Mouse (Mus musculus): Measurements from ENCODE around the gene Lmln.
"Not testable (repeated sequence)": the region's sequence is repeated elsewhere in the genome, so short reads cannot be mapped to it uniquely, and the experiment has no call there.

The Lmln gene

DNA sequence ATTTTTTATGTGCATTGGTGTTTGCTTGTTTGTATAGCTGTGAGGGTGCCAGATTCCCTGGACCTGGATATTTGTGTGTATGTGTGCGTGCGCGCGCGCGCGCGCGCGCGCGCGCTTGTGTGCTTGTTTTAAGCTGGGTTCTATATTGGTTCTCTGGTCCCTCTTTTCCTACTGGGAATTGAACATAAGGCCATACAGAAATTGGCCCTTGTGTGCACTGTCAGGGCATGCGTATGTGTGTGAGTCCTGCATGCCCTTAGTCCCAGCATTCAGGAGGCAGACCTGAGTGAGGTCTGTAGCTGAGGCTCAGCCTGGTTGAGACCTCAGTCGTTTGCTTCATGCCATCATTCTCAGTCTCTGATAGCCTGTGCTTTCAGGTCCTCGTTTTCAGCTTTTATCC, 4.3 kb upstream of the Lmln start:
- DNase-seq (ENCODE audit: low spot score) = no peak

GRCm38 (mm10) chr16:33058656-33059055, 3.7 kb upstream of the Lmln start:
- DNase-seq (ENCODE audit: low spot score) = not testable (repeated sequence)

DNA sequence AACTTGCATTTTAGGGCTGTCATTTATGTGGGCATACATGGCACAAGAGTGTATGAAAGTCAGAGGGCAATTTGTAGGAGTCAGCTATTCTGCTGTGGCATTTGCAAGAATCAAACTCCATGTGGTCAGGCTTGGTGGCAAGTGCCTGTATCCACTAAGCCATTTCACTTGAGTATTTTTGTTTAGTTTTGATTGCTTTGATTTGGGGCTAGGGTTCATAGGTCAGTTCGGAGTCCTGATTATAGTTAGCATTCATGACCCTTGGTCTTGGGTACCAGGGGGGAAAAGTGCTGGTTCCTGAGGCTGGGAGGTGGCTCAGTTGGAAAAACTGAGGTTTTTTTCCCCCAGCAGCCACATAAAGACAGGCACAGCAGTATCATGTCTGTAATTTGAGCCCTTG, 2.9 kb upstream of the Lmln start:
- DNase-seq (ENCODE audit: low spot score) = no peak

DNA sequence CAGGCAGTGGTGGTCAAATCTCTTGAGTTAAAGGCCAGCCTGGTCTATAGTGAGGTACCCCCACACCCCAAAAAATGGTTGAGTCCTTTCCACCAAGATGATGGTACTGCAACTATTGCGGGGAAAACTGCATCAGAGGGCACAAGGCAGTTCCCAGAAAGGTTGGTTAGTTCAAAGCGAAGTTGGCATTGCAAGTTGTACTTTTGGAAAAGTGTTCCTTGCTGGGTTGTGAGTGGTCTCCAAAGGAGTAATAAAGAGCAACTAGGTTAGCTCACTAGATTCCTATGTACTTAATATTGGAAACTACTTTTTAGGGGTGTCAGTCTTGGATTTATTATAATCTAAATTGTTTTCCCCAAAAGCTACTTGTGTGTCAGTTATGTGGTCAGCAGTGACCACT, 1.4 kb upstream of the Lmln start:
- no peak for DNase-seq (ENCODE audit: low spot score)

GRCm38 (mm10) chr16:33061400-33061799, 921 bp upstream of the Lmln start:
- DNase-seq (ENCODE audit: low spot score) = no peak

- DNase-seq (ENCODE audit: low spot score) = no peak
Measured at GRCm38 (mm10) chr16:33062682-33063131, 386 bp downstream of the Lmln start.

- DNase-seq (ENCODE audit: low spot score) = peak; percentile 18
Measured at GRCm38 (mm10) chr16:33063267-33063666, 946 bp downstream of the Lmln start.

- DNase-seq (ENCODE audit: low spot score) = no peak
Measured at GRCm38 (mm10) chr16:33064636-33065035, 2.3 kb downstream of the Lmln start.

DNA sequence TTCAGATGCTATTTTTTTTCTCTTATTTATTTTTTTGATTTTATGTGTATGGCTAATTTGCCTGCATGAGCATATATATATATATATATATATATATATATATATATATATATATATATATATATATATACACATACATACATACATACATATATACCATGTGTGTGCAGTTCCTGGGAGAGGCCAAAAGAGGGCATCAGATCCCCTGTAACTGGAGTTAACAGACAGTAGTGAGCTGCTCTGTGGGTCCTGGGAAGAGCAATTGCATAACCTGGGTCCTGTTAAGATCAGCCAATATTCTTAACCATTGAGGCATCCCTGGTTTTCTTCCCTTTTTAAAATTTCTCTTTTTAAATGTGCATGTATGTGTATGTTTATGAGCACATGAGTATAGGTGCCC, 8.6 kb downstream of the Lmln start:
- DNase-seq (ENCODE audit: low spot score) = no peak

- no peak for DNase-seq (ENCODE audit: low spot score)
Measured at GRCm38 (mm10) chr16:33072871-33073557, 10.7 kb downstream of the Lmln start.

DNA sequence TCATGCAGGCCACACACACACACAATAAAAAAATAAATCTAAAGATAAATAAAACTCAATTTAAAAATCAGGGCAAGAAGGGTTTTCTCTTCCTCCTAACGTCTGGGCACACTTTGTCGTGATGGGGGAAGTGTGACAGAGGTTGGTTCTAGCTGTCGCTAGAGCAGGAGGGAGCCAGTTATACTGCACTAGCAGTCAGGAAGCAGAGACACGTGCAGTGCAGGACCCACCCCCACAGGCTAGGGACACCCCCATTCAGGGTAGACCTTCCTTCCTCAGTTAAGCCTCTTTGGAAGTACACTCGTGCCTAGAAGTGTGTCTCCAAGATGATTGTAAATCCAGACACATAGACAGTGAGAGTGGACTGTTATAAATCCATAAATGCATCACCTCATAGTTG, 12.6 kb downstream of the Lmln start:
- DNase-seq (ENCODE audit: low spot score) = no peak

DNA sequence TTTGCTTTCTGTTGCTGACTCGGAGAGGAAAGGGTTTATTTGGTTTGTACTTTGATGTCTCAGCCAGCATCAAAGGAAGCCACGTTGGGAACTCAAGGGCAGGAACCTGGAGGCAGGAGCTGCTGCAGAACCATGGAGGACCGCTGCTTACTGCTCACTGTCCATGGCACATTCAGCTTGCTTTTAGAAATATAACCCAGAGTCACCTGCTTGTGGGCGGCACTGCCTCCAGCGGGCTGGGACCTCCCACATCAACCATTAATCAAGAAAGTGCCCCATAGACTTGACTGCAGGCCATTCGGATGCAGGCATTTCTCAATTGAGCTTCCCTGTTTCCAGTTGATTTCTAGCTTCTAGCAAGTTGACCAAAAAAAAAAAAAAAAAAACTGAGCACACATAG, 13.8 kb downstream of the Lmln start:
- no peak for DNase-seq (ENCODE audit: low spot score)

GRCm38 (mm10) chr16:33077069-33077627, 14.8 kb downstream of the Lmln start:
- DNase-seq (ENCODE audit: low spot score) = no peak

GRCm38 (mm10) chr16:33080063-33080462, 17.7 kb downstream of the Lmln start:
- no peak for DNase-seq (ENCODE audit: low spot score)

DNA sequence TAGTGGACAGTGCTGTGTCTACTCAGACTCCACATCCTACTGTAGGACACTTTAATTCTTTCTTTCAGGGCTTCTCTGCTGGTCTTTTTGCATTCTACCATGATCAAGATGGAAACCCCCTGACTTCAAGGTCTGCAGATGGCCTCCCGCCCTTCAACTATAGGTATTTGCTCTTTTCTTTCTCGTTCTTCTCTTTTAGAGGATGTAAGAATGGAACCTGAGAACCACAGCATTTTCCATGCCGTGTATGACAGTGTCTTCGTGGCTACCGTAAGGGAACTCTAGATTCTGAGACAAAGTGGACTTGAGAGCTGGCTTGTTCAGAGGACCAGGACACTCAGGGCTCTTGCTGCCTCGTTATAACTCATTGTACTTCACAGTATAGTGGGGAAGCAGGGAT, 20.6 kb downstream of the Lmln start:
- DNase-seq (ENCODE audit: low spot score) = no peak

DNA sequence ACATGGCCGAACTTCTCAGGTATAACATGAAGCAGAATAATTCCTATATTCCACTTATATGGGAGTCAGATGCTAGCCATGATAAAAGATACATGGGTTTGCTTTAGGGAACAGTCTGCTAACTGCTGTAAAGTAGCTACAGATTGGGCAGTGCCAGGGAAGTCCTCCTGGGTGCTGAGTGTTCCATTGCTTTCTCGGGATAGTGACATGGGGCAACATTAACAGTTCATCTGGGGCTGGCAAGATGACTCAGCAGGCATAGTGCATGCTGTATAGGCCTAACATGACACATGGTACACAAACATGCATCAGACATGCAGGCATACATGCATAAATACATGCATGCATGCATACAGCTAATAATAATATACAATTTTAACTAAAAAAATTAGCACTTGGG, 21.7 kb downstream of the Lmln start:
- DNase-seq (ENCODE audit: low spot score) = no peak

DNA sequence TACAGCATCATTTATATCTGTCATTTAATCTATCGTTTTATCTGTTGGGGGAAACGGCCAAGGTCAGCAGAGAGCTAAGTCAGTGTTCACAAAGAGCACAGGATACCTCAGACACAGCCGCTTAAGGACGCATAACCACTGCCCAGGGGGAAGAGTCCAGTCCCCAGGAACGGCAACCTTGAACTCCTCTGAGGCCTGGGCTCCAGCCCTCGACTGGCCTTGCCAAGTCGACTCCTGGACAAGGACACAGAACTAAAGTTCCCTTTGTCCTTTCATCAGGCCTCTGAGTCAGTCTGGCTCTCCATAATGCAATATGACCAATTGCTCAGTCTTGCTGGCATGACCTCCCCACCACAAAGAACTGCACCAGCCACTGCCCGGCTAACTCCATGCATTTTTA, 23.3 kb downstream of the Lmln start:
- DNase-seq (ENCODE audit: low spot score) = no peak

DNA sequence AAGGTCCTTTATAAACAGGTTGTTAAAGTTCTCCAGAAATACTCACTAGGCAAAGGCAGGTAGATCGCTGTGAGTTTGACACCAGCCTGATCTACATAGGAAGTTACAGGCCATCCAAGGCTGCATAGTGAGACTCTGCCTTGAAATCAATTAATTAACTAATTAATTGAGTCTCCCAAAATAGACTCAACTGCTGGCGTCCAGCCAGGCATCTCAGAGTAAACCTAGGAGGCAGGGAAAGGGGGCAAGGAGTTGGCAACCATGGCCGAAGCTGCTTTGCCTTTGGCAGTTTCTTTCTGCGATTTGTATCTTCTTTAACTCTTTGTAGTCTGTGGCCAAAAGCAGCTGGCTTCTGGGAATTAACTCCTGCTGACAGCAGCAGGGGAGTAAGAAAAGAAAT, 51.4 kb downstream of the Lmln start:
- no peak for DNase-seq (ENCODE audit: low spot score)

GRCm38 (mm10) chr16:33123373-33123772, 61.1 kb downstream of the Lmln start:
- no peak for DNase-seq (ENCODE audit: low spot score)

DNA sequence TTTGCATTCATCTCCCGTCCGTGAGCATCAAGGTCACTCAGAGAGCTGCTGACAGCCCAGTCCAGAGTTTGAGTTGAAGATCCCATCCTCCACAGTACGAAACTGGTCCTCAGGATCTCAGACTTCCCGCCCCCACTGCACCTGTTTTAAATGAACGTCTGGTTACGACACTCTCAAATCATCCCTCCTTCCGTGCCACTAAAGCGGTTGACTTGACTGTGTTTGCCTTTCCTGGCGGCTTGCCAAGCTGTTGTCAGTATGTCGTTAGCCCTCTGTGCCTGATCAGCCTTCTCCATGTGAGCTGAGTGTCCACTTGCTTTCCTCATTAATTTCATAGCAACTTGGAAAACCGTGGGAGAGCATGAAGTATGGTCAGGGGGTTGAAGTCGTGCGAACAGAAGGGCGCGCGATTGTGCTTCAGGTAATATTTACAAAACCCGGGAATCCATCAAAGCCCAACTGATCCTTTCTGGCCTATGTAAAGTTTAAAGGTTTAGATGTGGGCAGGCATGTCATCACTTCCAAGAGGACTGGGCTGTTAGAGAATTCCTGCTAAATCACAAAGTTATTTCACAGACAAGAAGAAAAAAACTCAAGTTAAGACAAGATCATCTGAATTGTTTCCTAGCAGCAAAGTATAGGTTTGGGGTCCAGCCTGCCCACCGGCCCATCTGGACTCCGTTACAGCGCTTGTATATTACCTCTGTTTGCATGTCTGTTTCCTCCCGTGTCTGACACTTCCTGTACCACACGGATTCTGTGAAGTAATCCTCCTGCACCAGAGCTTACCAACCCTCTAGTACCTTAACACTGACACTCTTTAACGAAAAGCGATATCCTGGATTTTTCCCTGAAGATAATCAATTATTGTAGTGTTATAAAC, 61.9 kb downstream of the Lmln start:
- peak; percentile 32 for DNase-seq (ENCODE audit: low spot score)

- DNase-seq (ENCODE audit: low spot score) = no peak
Measured at GRCm38 (mm10) chr16:33127052-33127451, 64.7 kb downstream of the Lmln start.

- DNase-seq (ENCODE audit: low spot score) = peak; percentile 34
Measured at GRCm38 (mm10) chr16:33130731-33131130, 68.4 kb downstream of the Lmln start.

DNA sequence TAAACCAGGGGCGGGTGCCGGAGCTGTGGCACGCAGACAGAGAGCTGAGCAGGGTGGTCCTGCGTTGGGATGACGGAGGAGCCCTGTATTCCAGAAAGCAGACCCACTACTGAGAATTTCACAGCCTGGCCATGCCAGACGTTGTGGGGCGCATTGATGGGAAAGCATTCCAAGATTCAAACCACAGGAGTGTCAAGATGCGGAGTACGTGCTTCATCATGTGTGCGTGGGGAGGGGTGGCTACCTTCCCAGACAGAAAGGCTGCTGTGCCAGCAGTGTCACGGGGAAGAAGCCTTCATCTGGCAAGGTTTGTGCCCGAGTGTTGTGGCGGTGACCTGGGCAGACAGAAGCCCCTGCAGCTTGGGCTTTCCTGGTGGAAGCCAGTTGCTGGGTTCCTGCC, 70.9 kb downstream of the Lmln start:
- no peak for DNase-seq (ENCODE audit: low spot score)

Data from MN1 (cell line).